Mouse (Mus musculus) lung, embryonic 14.5 days (tissue): ENCODE data around the gene Rpl7a. TPM values are rescaled to one million over a fixed set of nuclear protein-coding genes. Genes with fewer than 3 reads are reported as not detected.

Experiments
- ATAC-seq: fragments of 200-750 bp; cut with Nextera tagmentation; 2 replicates; pipeline ENCODE4 v1.8.0; 2017; ENCODE audit warnings: mild to moderate bottlenecking, moderate TSS enrichment, moderate library complexity; ENCODE audit not compliant: insufficient read depth
- DNase-seq: peaks from one replicate; pipeline ENCODE4 v3.0.0-alpha.2; 2015
- H3K27ac ChIP-seq: fragments of 300-500 bp; sonication (generic); 2 replicates; pipeline ENCODE4 v1.5.1; 2014; ENCODE audit warnings: low read depth, mild to moderate bottlenecking, moderate library complexity
- H3K27me3 ChIP-seq: fragments of 300-500 bp; sonication (generic); 2 replicates; pipeline ENCODE4 v1.6.1; 2014; ENCODE audit warnings: low read length, control low read depth; ENCODE audit not compliant: insufficient read depth
- H3K36me3 ChIP-seq: fragments of 300-500 bp; sonication (generic); 2 replicates; pipeline ENCODE4 v1.6.1; 2014; ENCODE audit warnings: control low read depth; ENCODE audit not compliant: insufficient read depth
- H3K4me1 ChIP-seq: fragments of 300-500 bp; sonication (generic); 2 replicates; pipeline ENCODE4 v1.6.1; 2014; ENCODE audit warnings: antibody characterized with exemption, control low read depth; ENCODE audit not compliant: insufficient read depth
- H3K4me2 ChIP-seq: fragments of 300-500 bp; sonication (generic); 2 replicates; pipeline ENCODE4 v1.6.1; 2014; ENCODE audit warnings: mild to moderate bottlenecking
- H3K4me3 ChIP-seq: fragments of 300-500 bp; sonication (generic); 2 replicates; pipeline ENCODE4 v1.5.1; 2014; ENCODE audit warnings: low read depth, low read length
- H3K9ac ChIP-seq: fragments of 300-500 bp; sonication (generic); 2 replicates; pipeline ENCODE4 v1.6.1; 2014
- H3K9me3 ChIP-seq: fragments of 300-500 bp; sonication (generic); 2 replicates; pipeline ENCODE4 v1.6.1; 2016; ENCODE audit warnings: low read depth, low read length, control low read depth
- CTCF ChIP-seq: IDR thresholded peaks from 2 replicates; pipeline ENCODE4 v1.5.1; 2016; ENCODE audit warnings: antibody characterized with exemption, low read depth
- WGBS: fragments of 180-500 bp; shearing (Covaris S2); extraction: QIAGEN DNeasy Blood & Tissue Kit; methylation state at CpG from one replicate; pipeline ENCODE4 v1.1.7; 2014; 5-methylcytosine and 5-hydroxymethylcytosine counted together
- polyA plus RNA-seq: library from polyadenylated mRNA; unstranded; fragments of >200 nt; fragmentation: Nextera tagmentation; extraction: Ambion mirVana; gene quantifications from 2 replicates; pipeline ENCODE4 v1.2.1, GENCODE M21; 2014

Rpl7a gene
- polyA plus RNA-seq, 1 experiment from 2014 or later, result 784 TPM

GRCm38 (mm10) chr2:26914148-26914941 is 3.8 kb downstream of the Rpl7a start:
- WGBS, result 56% methylated on average over 8 of the region's 8 CpGs
- Histone ChIP-seq H3K4me1 (peaks cover 2% of the 10 kb centered on the region; the same call in 1 of the 2 replicates), H3K9ac (no peak overlapping the region), H3K9me3 (no peaks in the 10 kb centered on the region), H3K27ac (no peak overlapping the region), H3K27me3 (no peaks in the 10 kb centered on the region), H3K4me3 (no peak overlapping the region), H3K4me2 (0 out of 2 replicates have a peak overlapping the region, but pooled peaks have one; percentile 10), H3K36me3 (peaks cover 53% of the 10 kb centered on the region)
- TF ChIP-seq CTCF, result no peak; the same call in 1 of the 2 replicates
- no peak for ATAC-seq
- DNase-seq, result no peak

DNA sequence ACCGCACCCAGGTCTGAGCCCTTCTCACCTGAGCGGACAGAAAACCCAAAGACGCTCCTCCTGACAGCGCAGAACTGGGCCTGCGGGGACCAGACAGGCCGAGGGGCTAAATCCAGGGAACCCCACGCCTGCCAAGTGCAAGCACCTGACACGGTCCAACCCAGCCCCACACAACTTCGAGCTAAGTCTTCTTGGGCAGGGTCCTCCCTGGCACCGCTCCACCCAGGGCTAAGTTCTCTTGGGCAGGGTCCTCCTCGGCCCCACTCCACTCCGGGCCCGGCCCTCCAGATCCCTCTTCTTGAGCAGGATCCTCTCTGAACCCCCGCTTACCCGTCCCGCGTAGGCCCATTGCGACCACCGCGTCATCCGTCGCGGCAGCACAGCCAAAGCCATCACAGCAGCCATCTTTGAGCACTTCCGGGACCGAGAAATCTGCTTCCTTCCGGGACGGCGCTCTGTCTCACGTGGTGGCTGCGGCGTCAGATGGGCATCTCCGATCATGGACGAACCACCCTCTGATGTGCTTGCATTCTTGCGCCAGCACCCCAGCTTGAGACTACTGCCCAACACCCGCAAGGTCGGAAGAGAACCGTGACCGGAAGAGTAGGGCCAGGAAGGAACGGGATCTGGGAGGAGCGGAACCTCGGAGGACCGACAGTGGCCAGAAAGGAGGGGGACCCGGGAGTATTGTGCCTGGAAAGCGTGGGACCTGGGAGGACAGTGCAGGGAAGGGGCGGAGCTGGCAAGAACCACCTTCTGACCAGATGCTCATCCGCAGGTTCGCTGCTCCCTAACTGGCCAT is 5.6 kb downstream of the Rpl7a start, which contains the start of the genes Surf2 and Surf1:
Gene Surf2 (plus strand): TSS at position 441 of the 802 bp plus-strand sequence.
Gene Surf1 (minus strand): TSS at position 604 of the 802 bp plus-strand sequence.
- H3K27me3 ChIP-seq, result no peaks in the 10 kb centered on the region
- ATAC-seq (peak; percentile 71), DNase-seq (peak; percentile 88)
- H3K36me3 ChIP-seq, result peaks cover 70% of the 10 kb centered on the region
- no peaks in the 10 kb centered on the region for H3K9me3 ChIP-seq
- H3K4me2 ChIP-seq, result peak within 1 kb of the TSS; percentile 96
- H3K27ac ChIP-seq, result peak within 1 kb of the TSS; percentile 61
- H3K9ac ChIP-seq, result peak within 1 kb of the TSS; percentile 74
- under 1% methylated on average over 47 of the region's 47 CpGs for WGBS
- H3K4me3 ChIP-seq, result peak within 1 kb of the TSS; percentile 76
- no peak for TF ChIP-seq CTCF
- peaks cover 2% of the 10 kb centered on the region; the same call in 1 of the 2 replicates for H3K4me1 ChIP-seq

GRCm38 (mm10) chr2:26916738-26917137 is 6.2 kb downstream of the Rpl7a start:
- WGBS, result 3% methylated on average over 13 of the region's 13 CpGs
- ATAC-seq, result peak; percentile 9
- Histone ChIP-seq H3K4me3 (peak overlapping the region; percentile 76), H3K27me3 (no peaks in the 10 kb centered on the region), H3K9me3 (no peaks in the 10 kb centered on the region), H3K4me2 (peak overlapping the region; percentile 96), H3K27ac (peak overlapping the region; percentile 61; the same call in 1 of the 2 replicates), H3K9ac (peak overlapping the region; percentile 74), H3K4me1 (peaks cover 2% of the 10 kb centered on the region; the same call in 1 of the 2 replicates), H3K36me3 (peaks cover 70% of the 10 kb centered on the region)
- TF ChIP-seq CTCF, result no peak
- no peak for DNase-seq

- WGBS, result 93% methylated on average over 3 of the region's 3 CpGs
- Histone ChIP-seq H3K36me3 (peaks cover 70% of the 10 kb centered on the region), H3K9ac (no peak overlapping the region), H3K4me2 (no peak overlapping the region), H3K4me1 (peaks cover 2% of the 10 kb centered on the region; the same call in 1 of the 2 replicates), H3K4me3 (no peak overlapping the region), H3K9me3 (no peaks in the 10 kb centered on the region), H3K27ac (no peak overlapping the region), H3K27me3 (no peaks in the 10 kb centered on the region)
- no peak for TF ChIP-seq CTCF
- DNase-seq (no peak), ATAC-seq (no peak)
Observed at GRCm38 (mm10) chr2:26919684-26920083, 9.1 kb downstream of the Rpl7a start.

- H3K4me1 ChIP-seq, result peaks cover 2% of the 10 kb centered on the region; the same call in 1 of the 2 replicates
- H3K4me3 ChIP-seq, result no peak overlapping the region
- H3K36me3 ChIP-seq, result peaks cover 76% of the 10 kb centered on the region
- H3K4me2 ChIP-seq, result no peak overlapping the region
- no peak overlapping the region for H3K9ac ChIP-seq
- no peak for DNase-seq
- TF ChIP-seq CTCF, result no peak
- whole genome bisulfite sequencing, result 82% methylated on average over 6 of the region's 6 CpGs
- no peak for ATAC-seq
- no peaks in the 10 kb centered on the region for H3K9me3 ChIP-seq
- no peaks in the 10 kb centered on the region for H3K27me3 ChIP-seq
- H3K27ac ChIP-seq, result no peak overlapping the region
Observed at GRCm38 (mm10) chr2:26920190-26920855, 9.8 kb downstream of the Rpl7a start.

GRCm38 (mm10) chr2:26921784-26922183 is 11.2 kb downstream of the Rpl7a start:
- DNase-seq (no peak), ATAC-seq (peak; percentile 52; the same call in 1 of the 2 replicates)
- no peaks in the 10 kb centered on the region for H3K27me3 ChIP-seq
- H3K4me2 ChIP-seq, result no peak overlapping the region
- H3K27ac ChIP-seq, result no peak overlapping the region
- peaks cover 90% of the 10 kb centered on the region for H3K36me3 ChIP-seq
- WGBS, result 52% methylated on average over 9 of the region's 9 CpGs
- no peak overlapping the region for H3K9ac ChIP-seq
- no peak for TF ChIP-seq CTCF
- H3K4me3 ChIP-seq, result no peak overlapping the region
- no peaks in the 10 kb centered on the region for H3K9me3 ChIP-seq
- peaks cover under 1% of the 10 kb centered on the region; the same call in 1 of the 2 replicates for H3K4me1 ChIP-seq
